Mouse (Mus musculus): ENCODE results near the gene Fbn1. TPM values are rescaled to one million over a fixed set of nuclear protein-coding genes. Genes with fewer than 3 reads are reported as not detected.

The Fbn1 gene
- polyA plus RNA-seq, 1 experiment from 2014 or later, result 61.1 TPM

GRCm38 (mm10) chr2:125324455-125324854, 183.3 kb downstream of the Fbn1 start:
- H3K4me1 ChIP-seq (ENCODE audit: control insufficient read depth, insufficient read depth, low read length), result peaks cover 19% of the 10 kb centered on the region
- no peaks in the 10 kb centered on the region for H3K27me3 ChIP-seq (replicated peaks; ENCODE audit: control insufficient read depth, insufficient read depth, low read length)
- no peak for DNase-seq (ENCODE audit: low spot score)
- H3K27ac ChIP-seq (replicated peaks; ENCODE audit: low read depth, low read length), result peak overlapping the region; percentile 1; the same call in 1 of the 2 replicates
- 53% methylated on average over 5 of the region's 5 CpGs for WGBS
- no peak overlapping the region for H3K4me3 ChIP-seq (ENCODE audit: low read depth, low read length)
- H3K4me2 ChIP-seq (ENCODE audit: low read depth, low read length), result no peak overlapping the region
- no peaks in the 10 kb centered on the region for H3K9me3 ChIP-seq (ENCODE audit: control insufficient read depth, low read length)
- ATAC-seq (ENCODE audit: low read depth), result no peak
- H3K9ac ChIP-seq (ENCODE audit: low read depth, low read length), result no peak overlapping the region
- H3K36me3 ChIP-seq (ENCODE audit: control insufficient read depth, insufficient read depth, low read length), result peaks cover 56% of the 10 kb centered on the region

DNA sequence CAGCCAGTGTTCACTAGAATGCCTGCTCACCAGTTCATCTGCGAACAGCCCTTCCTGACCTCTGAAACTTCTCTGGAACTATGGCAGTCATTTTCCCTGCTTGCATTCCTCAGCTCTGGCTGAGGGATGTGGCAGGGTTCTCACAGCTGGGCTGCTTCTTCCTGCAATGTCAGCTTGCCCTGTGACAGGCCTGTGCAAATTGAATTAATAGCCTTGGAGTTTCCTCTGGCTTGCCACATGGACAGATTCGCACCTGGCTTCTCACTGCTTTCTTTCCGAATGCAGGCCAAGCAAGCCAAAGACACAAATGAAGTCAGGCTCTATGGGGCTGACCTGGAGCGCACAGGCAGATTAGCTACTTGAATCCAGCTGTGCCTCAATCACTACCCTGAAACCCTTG, 184.4 kb downstream of the Fbn1 start:
- Histone ChIP-seq H3K36me3 (ENCODE audit: control insufficient read depth, insufficient read depth, low read length) (peaks cover 53% of the 10 kb centered on the region), H3K4me1 (ENCODE audit: control insufficient read depth, insufficient read depth, low read length) (peaks cover 23% of the 10 kb centered on the region), H3K9ac (ENCODE audit: low read depth, low read length) (no peak overlapping the region), H3K27ac (replicated peaks; ENCODE audit: low read depth, low read length) (peak overlapping the region; percentile 28), H3K4me2 (ENCODE audit: low read depth, low read length) (no peak overlapping the region), H3K27me3 (replicated peaks; ENCODE audit: control insufficient read depth, insufficient read depth, low read length) (no peaks in the 10 kb centered on the region), H3K9me3 (ENCODE audit: control insufficient read depth, low read length) (no peaks in the 10 kb centered on the region), H3K4me3 (ENCODE audit: low read depth, low read length) (no peak overlapping the region)
- ATAC-seq (ENCODE audit: low read depth) (peak; percentile 34; the same call in 1 of the 2 replicates), DNase-seq (ENCODE audit: low spot score) (peak; percentile 37)
- WGBS, result 28% methylated on average over 4 of the region's 4 CpGs

GRCm38 (mm10) chr2:125322581-125322980, 185.2 kb downstream of the Fbn1 start:
- peaks cover 55% of the 10 kb centered on the region for H3K36me3 ChIP-seq (ENCODE audit: control insufficient read depth, insufficient read depth, low read length)
- no peak overlapping the region for H3K4me2 ChIP-seq (ENCODE audit: low read depth, low read length)
- H3K4me1 ChIP-seq (ENCODE audit: control insufficient read depth, insufficient read depth, low read length), result peaks cover 23% of the 10 kb centered on the region
- ATAC-seq (ENCODE audit: low read depth) (no peak), DNase-seq (ENCODE audit: low spot score) (no peak)
- H3K27me3 ChIP-seq (replicated peaks; ENCODE audit: control insufficient read depth, insufficient read depth, low read length), result no peaks in the 10 kb centered on the region
- no peak overlapping the region for H3K9ac ChIP-seq (ENCODE audit: low read depth, low read length)
- WGBS, result 76% methylated on average over 2 of the region's 2 CpGs
- H3K27ac ChIP-seq (replicated peaks; ENCODE audit: low read depth, low read length), result no peak overlapping the region
- H3K4me3 ChIP-seq (ENCODE audit: low read depth, low read length), result no peak overlapping the region
- H3K9me3 ChIP-seq (ENCODE audit: control insufficient read depth, low read length), result no peaks in the 10 kb centered on the region

DNA sequence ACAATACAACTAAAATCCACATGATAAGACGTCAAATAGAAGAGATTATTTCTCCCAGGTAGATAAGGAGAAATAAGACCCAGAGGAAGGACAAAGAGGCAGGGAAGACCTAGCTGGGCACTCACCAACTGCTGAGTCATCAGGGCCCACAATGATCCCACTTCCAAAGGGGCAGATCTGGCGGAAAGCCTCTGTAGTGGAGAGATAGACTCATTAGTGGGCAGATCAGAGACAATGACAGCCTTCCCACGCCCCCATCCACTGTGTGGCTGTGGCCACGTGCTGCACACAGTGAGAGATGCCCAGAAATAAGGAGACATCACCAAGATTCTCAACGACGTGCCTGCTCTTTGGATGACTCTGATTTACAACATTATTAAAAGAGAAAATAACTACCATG, 186.7 kb downstream of the Fbn1 start:
- Histone ChIP-seq H3K4me2 (ENCODE audit: low read depth, low read length) (no peak overlapping the region), H3K9ac (ENCODE audit: low read depth, low read length) (no peak overlapping the region)
- WGBS, result 87% methylated on average over 6 of the region's 6 CpGs

GRCm38 (mm10) chr2:125319651-125320050, 188.1 kb downstream of the Fbn1 start:
- no peaks in the 10 kb centered on the region for H3K9me3 ChIP-seq (ENCODE audit: control insufficient read depth, low read length)
- H3K4me2 ChIP-seq (ENCODE audit: low read depth, low read length), result no peak overlapping the region
- 59% methylated on average over 8 of the region's 8 CpGs for whole genome bisulfite sequencing
- no peak overlapping the region for H3K4me3 ChIP-seq (ENCODE audit: low read depth, low read length)
- H3K36me3 ChIP-seq (ENCODE audit: control insufficient read depth, insufficient read depth, low read length), result peaks cover 72% of the 10 kb centered on the region
- no peak overlapping the region for H3K9ac ChIP-seq (ENCODE audit: low read depth, low read length)
- H3K4me1 ChIP-seq (ENCODE audit: control insufficient read depth, insufficient read depth, low read length), result peaks cover 15% of the 10 kb centered on the region
- no peaks in the 10 kb centered on the region for H3K27me3 ChIP-seq (replicated peaks; ENCODE audit: control insufficient read depth, insufficient read depth, low read length)
- DNase-seq (ENCODE audit: low spot score) (no peak), ATAC-seq (ENCODE audit: low read depth) (no peak)
- no peak overlapping the region for H3K27ac ChIP-seq (replicated peaks; ENCODE audit: low read depth, low read length)

More for the DNA sequence above, 186.7 kb downstream of the Fbn1 start:
- no peak overlapping the region for H3K4me3 ChIP-seq (ENCODE audit: low read depth, low read length)
- H3K4me1 ChIP-seq (ENCODE audit: control insufficient read depth, insufficient read depth, low read length), result peaks cover 23% of the 10 kb centered on the region
- ATAC-seq (ENCODE audit: low read depth) (no peak), DNase-seq (ENCODE audit: low spot score) (no peak)
- H3K27ac ChIP-seq (replicated peaks; ENCODE audit: low read depth, low read length), result no peak overlapping the region
- H3K27me3 ChIP-seq (replicated peaks; ENCODE audit: control insufficient read depth, insufficient read depth, low read length), result no peaks in the 10 kb centered on the region
- H3K9me3 ChIP-seq (ENCODE audit: control insufficient read depth, low read length), result no peaks in the 10 kb centered on the region
- H3K36me3 ChIP-seq (ENCODE audit: control insufficient read depth, insufficient read depth, low read length), result peaks cover 62% of the 10 kb centered on the region

GRCm38 (mm10) chr2:125318371-125319061, 189.3 kb downstream of the Fbn1 start:
- no peak for DNase-seq (ENCODE audit: low spot score)
- H3K27ac ChIP-seq (replicated peaks; ENCODE audit: low read depth, low read length), result no peak overlapping the region

DNA sequence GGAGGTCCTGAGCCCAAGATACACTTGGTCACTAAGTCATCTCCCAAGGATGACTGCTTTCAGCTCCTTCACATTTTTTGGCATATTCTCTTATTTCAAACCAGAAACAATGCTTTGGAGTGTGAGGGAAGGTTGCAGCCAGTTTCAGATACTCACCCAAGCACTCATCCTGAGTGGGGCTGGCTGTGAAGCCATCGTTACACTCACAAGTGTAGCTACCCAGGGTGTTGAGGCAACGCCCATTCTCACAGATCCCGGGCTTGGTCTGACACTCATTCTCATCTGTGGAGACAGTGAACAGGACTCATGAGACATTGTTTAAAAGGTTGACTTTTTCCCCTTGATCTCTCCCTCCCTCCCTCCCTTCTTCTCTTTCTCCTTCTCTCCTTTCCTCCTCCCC, 192.6 kb downstream of the Fbn1 start:
- Histone ChIP-seq H3K4me2 (ENCODE audit: low read depth, low read length) (no peak overlapping the region), H3K4me3 (ENCODE audit: low read depth, low read length) (no peak overlapping the region), H3K9ac (ENCODE audit: low read depth, low read length) (no peak overlapping the region), H3K36me3 (ENCODE audit: control insufficient read depth, insufficient read depth, low read length) (peaks cover 82% of the 10 kb centered on the region), H3K9me3 (ENCODE audit: control insufficient read depth, low read length) (no peaks in the 10 kb centered on the region), H3K27me3 (replicated peaks; ENCODE audit: control insufficient read depth, insufficient read depth, low read length) (no peaks in the 10 kb centered on the region), H3K27ac (replicated peaks; ENCODE audit: low read depth, low read length) (no peak overlapping the region), H3K4me1 (ENCODE audit: control insufficient read depth, insufficient read depth, low read length) (peaks cover 4% of the 10 kb centered on the region)
- no peak for DNase-seq (ENCODE audit: low spot score)
- ATAC-seq (ENCODE audit: low read depth), result no peak
- 93% methylated on average over 3 of the region's 3 CpGs for WGBS

More at GRCm38 (mm10) chr2:125318371-125319061, 189.3 kb downstream of the Fbn1 start:
- WGBS, result 65% methylated on average over 5 of the region's 5 CpGs
- Histone ChIP-seq H3K9ac (ENCODE audit: low read depth, low read length) (no peak overlapping the region), H3K9me3 (ENCODE audit: control insufficient read depth, low read length) (no peaks in the 10 kb centered on the region), H3K36me3 (ENCODE audit: control insufficient read depth, insufficient read depth, low read length) (peaks cover 78% of the 10 kb centered on the region), H3K4me1 (ENCODE audit: control insufficient read depth, insufficient read depth, low read length) (peaks cover 9% of the 10 kb centered on the region), H3K4me3 (ENCODE audit: low read depth, low read length) (no peak overlapping the region), H3K27me3 (replicated peaks; ENCODE audit: control insufficient read depth, insufficient read depth, low read length) (no peaks in the 10 kb centered on the region), H3K4me2 (ENCODE audit: low read depth, low read length) (no peak overlapping the region)
- ATAC-seq (ENCODE audit: low read depth), result no peak

- H3K4me1 ChIP-seq (ENCODE audit: control insufficient read depth, insufficient read depth, low read length), result peaks cover 4% of the 10 kb centered on the region
- DNase-seq (ENCODE audit: low spot score), result no peak
- H3K9ac ChIP-seq (ENCODE audit: low read depth, low read length), result no peak overlapping the region
- no peak overlapping the region for H3K4me2 ChIP-seq (ENCODE audit: low read depth, low read length)
- 91% methylated on average over 16 of the region's 16 CpGs for WGBS
- H3K27ac ChIP-seq (replicated peaks; ENCODE audit: low read depth, low read length), result no peak overlapping the region
- peaks cover 86% of the 10 kb centered on the region for H3K36me3 ChIP-seq (ENCODE audit: control insufficient read depth, insufficient read depth, low read length)
- H3K9me3 ChIP-seq (ENCODE audit: control insufficient read depth, low read length), result no peaks in the 10 kb centered on the region
- H3K4me3 ChIP-seq (ENCODE audit: low read depth, low read length), result no peak overlapping the region
- no peaks in the 10 kb centered on the region for H3K27me3 ChIP-seq (replicated peaks; ENCODE audit: control insufficient read depth, insufficient read depth, low read length)
- no peak for ATAC-seq (ENCODE audit: low read depth)
Observed at GRCm38 (mm10) chr2:125314169-125314925, 193.4 kb downstream of the Fbn1 start.
